ENCODE assay signal across 11 mouse cellular contexts in the genomic region with DNA sequence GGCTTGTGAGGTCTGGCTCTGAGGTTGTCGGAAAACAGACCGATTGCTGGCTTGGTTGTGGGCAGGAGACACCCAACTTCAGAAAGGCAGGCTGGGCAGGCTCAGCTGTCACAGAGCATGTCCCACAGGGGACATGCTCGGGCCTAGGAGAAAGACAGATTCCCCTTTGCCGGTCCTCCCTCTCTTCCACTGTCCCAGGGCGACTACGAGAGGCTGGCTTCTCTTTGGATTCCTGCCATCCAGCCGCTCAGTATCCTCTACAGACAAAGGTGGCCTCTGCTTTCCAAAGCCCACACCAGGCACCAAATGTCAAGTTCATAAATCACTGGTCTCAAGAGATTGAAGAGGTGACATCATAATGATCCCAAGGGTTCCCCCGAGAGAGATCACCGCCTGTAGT. TPM values are rescaled to one million over a fixed set of nuclear protein-coding genes. Genes with fewer than 3 reads are reported as not detected.
DNase-seq lines count a peak whose midpoint lies in the region; ATAC-seq and TF ChIP-seq lines count a peak whose summit lies in the region.
"Had no signal": no experiment of that assay in that cellular context is flagged by ENCODE, and none has a peak within 500 bp of the region (broad histone marks: within the 10 kb centered on the region; RNA-seq: fewer than 3 reads in every experiment).

No protein-coding gene starts in this region.

- H3K9ac ChIP-seq in embryonic facial prominence, embryonic 13.5 days = no peak overlapping the region
- H3K9ac ChIP-seq in kidney, postnatal 0 days (ENCODE audit: low read depth, low read length) = no peak overlapping the region
- H3K9ac ChIP-seq: forebrain, embryonic 12.5 days had no signal

- peaks cover 8% of the 10 kb centered on the region for H3K27me3 ChIP-seq in embryonic facial prominence, embryonic 13.5 days
- peaks cover 64% of the 10 kb centered on the region for H3K27me3 ChIP-seq in embryonic facial prominence, embryonic 10.5 days (replicated peaks; ENCODE audit: low read depth, poor library complexity, severe bottlenecking)
- no peaks in the 10 kb centered on the region for H3K27me3 ChIP-seq in kidney, postnatal 0 days (ENCODE audit: insufficient read depth, low read length)

- no peaks in the 10 kb centered on the region for H3K9me3 ChIP-seq in embryonic facial prominence, embryonic 13.5 days
- no peaks in the 10 kb centered on the region for H3K9me3 ChIP-seq in embryonic facial prominence, embryonic 10.5 days
- H3K9me3 ChIP-seq in kidney, postnatal 0 days (replicated peaks; ENCODE audit: low read length) = no peaks in the 10 kb centered on the region
- H3K9me3 ChIP-seq: forebrain, embryonic 12.5 days had no signal

- 0 out of 2 replicates have a peak, but pooled peaks cover 9% of the 10 kb centered on the region for H3K36me3 ChIP-seq in embryonic facial prominence, embryonic 13.5 days
- no peaks in the 10 kb centered on the region for H3K36me3 ChIP-seq in embryonic facial prominence, embryonic 10.5 days (replicated peaks)
- H3K36me3 ChIP-seq in kidney, postnatal 0 days (ENCODE audit: insufficient read depth, low read length) = no peaks in the 10 kb centered on the region
- H3K36me3 ChIP-seq: forebrain, embryonic 12.5 days had no signal

- H3K27ac ChIP-seq in embryonic facial prominence, embryonic 13.5 days = no peak overlapping the region
- no peak overlapping the region for H3K27ac ChIP-seq in embryonic facial prominence, embryonic 10.5 days (replicated peaks)
- H3K27ac ChIP-seq in kidney, postnatal 0 days = no peak overlapping the region
- H3K27ac ChIP-seq: forebrain, embryonic 12.5 days had no signal

- peaks cover 51% of the 10 kb centered on the region for H3K4me1 ChIP-seq in embryonic facial prominence, embryonic 13.5 days
- H3K4me1 ChIP-seq in embryonic facial prominence, embryonic 10.5 days = peaks cover 28% of the 10 kb centered on the region
- peaks cover 17% of the 10 kb centered on the region for H3K4me1 ChIP-seq in kidney, postnatal 0 days (replicated peaks; ENCODE audit: insufficient read depth, low read length)

- no peak for DNase-seq in embryonic facial prominence, embryonic 10.5 days (ENCODE audit: low spot score)
- DNase-seq in kidney, postnatal 0 days (ENCODE audit: low spot score) = no peak
- no peak for DNase-seq in kidney, postnatal 4 days
- DNase-seq in urinary bladder, adult 2 months (ENCODE audit: low spot score) = peak; percentile 29
- no peak for DNase-seq in urinary bladder, postnatal 25 days (ENCODE audit: low spot score)
- no peak for DNase-seq in ovary, postnatal 10 days (ENCODE audit: low spot score)
- DNase-seq in cerebellum, postnatal 25 days = no peak
- DNase-seq: cerebellum, adult 9-11 months; kidney, adult 11 months had no signal

- peak overlapping the region; percentile 88 for H3K4me2 ChIP-seq in embryonic facial prominence, embryonic 13.5 days
- peak overlapping the region; percentile 97 for H3K4me2 ChIP-seq in kidney, postnatal 0 days (ENCODE audit: low read length)

- WGBS in embryonic facial prominence, embryonic 13.5 days = 81% methylated on average over 9 of the region's 9 CpGs
- WGBS in embryonic facial prominence, embryonic 10.5 days = 83% methylated on average over 9 of the region's 9 CpGs
- WGBS in kidney, postnatal 0 days = 64% methylated on average over 9 of the region's 9 CpGs

- 0 out of 2 replicates have a peak overlapping the region, but pooled peaks have one; percentile 79 for H3K4me3 ChIP-seq in embryonic facial prominence, embryonic 13.5 days
- no peak overlapping the region for H3K4me3 ChIP-seq in embryonic facial prominence, embryonic 10.5 days
- H3K4me3 ChIP-seq in kidney, postnatal 0 days (replicated peaks; ENCODE audit: low read depth, low read length) = no peak overlapping the region
- H3K4me3 ChIP-seq: forebrain, embryonic 12.5 days had no signal

- no peak for ATAC-seq in embryonic facial prominence, embryonic 13.5 days (ENCODE audit: insufficient number of reproducible peaks, insufficient read depth, low FRiP score, low TSS enrichment, low read depth)
- no peak for ATAC-seq in kidney, postnatal 0 days (replicated peaks; ENCODE audit: low FRiP score, low read depth)

- TF ChIP-seq CTCF in kidney, postnatal 0 days (IDR thresholded peaks at IDR 0.05; ENCODE audit: low read depth) = no peak

RNA-seq across cellular contexts. Expression of a gene that starts 2.6 kb away (rescaled TPM):
- 160 and 189 TPM in 2 replicates for polyA plus RNA-seq in embryonic facial prominence, embryonic 13.5 days (2015; fragmentation: Nextera tagmentation; extraction: Ambion mirVana)
- 33.0 and 36.2 TPM in 2 replicates for polyA plus RNA-seq in embryonic facial prominence, embryonic 10.5 days (2016; fragmentation: Nextera tagmentation; extraction: Ambion mirVana)
- 271 and 278 TPM in 2 replicates for polyA plus RNA-seq in kidney, postnatal 0 days (2015; fragmentation: Nextera tagmentation; extraction: Ambion mirVana)
- 683 and 894 TPM in 2 replicates for polyA plus RNA-seq in urinary bladder, adult 2 months (2012; rRNA removed)

RNA-seq across cellular contexts. Expression of a gene that starts 54.5 kb away (rescaled TPM):
- 5.0 and 5.4 TPM in 2 replicates for polyA plus RNA-seq in embryonic facial prominence, embryonic 13.5 days (2015; fragmentation: Nextera tagmentation; extraction: Ambion mirVana)
- polyA plus RNA-seq in embryonic facial prominence, embryonic 10.5 days (2016; fragmentation: Nextera tagmentation; extraction: Ambion mirVana) = 5.5 and 8.6 TPM in 2 replicates
- polyA plus RNA-seq in kidney, postnatal 0 days (2015; fragmentation: Nextera tagmentation; extraction: Ambion mirVana) = 4.5 and 5.1 TPM in 2 replicates
- 37.8 and 57.5 TPM in 2 replicates for polyA plus RNA-seq in urinary bladder, adult 2 months (2012; rRNA removed)
